Mouse (Mus musculus) C2C12 (cell line): ENCODE results near the gene Spock3.

Experiments
- CTCF ChIP-seq: IDR thresholded peaks from one replicate; pipeline ENCODE4 v1.5.1; 2011; ENCODE audit not compliant: control insufficient read depth, insufficient read depth, insufficient read length
- MAX ChIP-seq: IDR thresholded peaks from one replicate; pipeline ENCODE4 v1.6.1; 2011; ENCODE audit warnings: mild to moderate bottlenecking, control low read depth
- USF1 ChIP-seq: IDR thresholded peaks from one replicate; pipeline ENCODE4 v1.6.1; 2011; ENCODE audit warnings: low read depth, mild to moderate bottlenecking, control low read depth, moderate library complexity

- TF ChIP-seq MAX (no peak), CTCF (no peak), USF1 (no peak)
Observed at GRCm38 (mm10) chr8:63169956-63170355, 219.1 kb downstream of the Spock3 start.
